Mouse (Mus musculus): ENCODE measurements around the gene AW011738.

AW011738 gene

GRCm38 (mm10) chr4:156200623-156201475 is 2.3 kb upstream of the AW011738 start, which contains the start of gene Isg15:
Isg15 (minus strand) TSS chr4:156200818.
- DNase-seq, result no peak

DNA sequence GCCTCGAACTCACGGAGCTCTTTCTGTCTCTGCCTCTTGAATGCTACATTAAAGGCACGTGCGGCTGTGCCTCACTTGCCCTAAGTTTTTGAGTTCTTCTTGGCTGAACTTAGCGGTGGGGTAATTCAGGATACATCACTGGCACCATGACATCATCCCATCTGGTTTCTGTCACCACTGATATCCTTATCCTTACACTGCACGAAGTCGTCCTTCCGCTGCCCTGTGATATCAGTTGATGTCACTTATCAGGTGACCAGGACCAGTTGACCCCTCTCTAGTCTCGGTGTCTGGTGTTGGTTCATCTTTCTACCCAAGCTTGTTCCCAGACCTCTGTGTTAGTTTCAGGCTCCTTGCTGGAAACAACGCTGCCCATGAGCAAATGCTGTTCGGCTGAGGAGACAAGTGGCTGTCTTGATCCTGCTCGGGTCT is 626 bp upstream of the AW011738 start:
- no peak for DNase-seq

- DNase-seq, result peak; percentile 33 to 48
These were observed 468 bp downstream of the AW011738 start for GRCm38 (mm10) chr4:156203413-156204131.

DNA sequence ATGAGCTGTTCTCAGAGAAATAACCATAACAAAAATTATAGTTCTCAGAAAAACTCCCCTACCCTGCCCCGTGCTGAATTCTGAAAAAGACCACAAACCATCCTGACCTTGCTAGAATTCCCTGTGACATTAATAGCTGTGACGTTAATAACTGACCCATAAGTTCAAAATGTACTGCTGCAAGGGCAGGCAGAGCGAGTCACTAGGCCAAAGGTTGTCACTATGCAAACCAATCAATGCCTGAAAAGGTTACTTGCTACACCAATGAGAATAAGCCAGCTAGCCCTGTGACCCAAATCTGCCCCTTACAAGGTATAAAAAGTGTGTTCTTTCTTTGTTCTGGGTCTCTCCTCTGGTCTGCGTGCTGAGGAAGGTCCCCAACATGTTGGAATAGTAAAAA is 5.8 kb downstream of the AW011738 start:
- DNase-seq, result no peak

DNA sequence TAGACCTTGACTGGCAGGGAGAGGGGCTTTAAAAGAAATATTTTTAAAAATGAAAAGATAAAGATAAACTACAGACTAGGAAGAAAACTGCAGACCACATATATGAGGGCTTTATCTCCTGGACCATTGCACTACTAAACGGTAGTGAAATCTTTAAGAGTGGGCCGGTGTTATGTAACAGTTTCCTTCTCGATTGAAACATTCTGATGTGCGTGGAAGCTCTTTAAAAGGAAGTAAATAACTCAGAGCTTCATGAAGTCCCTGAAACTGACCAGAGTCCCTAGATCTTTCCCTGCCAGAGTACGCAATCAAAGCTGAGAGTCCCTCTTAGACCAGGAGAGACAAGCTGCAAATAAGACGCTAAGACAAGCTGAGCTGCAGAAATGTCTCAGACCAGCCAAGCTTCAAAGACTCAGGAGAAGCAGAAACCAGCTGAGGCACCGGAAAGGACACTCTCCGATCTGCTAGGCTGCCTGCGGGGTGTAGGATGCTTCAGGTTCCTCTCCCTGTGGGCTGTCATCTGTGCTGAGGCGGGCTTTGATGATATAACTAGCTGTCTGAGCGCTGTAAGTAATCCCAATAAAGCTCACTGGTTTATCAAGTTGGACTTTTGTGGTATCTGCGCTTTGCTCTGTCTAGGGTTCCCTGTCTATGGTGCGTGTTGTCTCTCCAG is 7.0 kb downstream of the AW011738 start:
- DNase-seq, result no peak

GRCm38 (mm10) chr4:156213134-156213533 is 10.0 kb downstream of the AW011738 start:
- DNase-seq, result no peak

DNA sequence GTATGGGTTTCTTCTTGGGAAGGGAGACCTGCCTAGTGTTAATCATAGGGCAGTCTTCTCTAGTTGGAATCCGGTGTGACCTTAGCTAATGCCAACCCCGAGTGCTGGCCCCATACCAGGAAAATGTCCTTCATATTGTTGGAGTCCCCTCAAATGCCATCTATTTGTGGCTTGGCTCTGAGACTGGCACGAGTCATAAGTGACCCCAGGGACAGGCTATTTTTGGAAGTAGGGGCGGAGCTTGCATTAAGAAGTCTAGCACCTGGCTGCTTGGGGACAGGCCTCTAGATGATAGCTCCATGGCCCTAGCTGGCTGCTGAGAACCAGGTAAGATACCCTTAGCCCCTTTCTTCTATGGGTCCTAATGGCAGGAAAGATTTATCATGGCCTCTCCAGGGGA is 12.5 kb downstream of the AW011738 start, which contains the start of gene Perm1:
Perm1 (plus strand) TSS at position 220 of the 400 bp plus-strand sequence.
- peak in 1 of 2 experiments; percentile 77 for DNase-seq

- DNase-seq, result no peak
These were observed 13.1 kb downstream of the AW011738 start for GRCm38 (mm10) chr4:156216196-156216595.

- DNase-seq, result peak in 1 of 2 experiments; percentile 56
These were observed 14.0 kb downstream of the AW011738 start for GRCm38 (mm10) chr4:156217022-156217669.

DNA sequence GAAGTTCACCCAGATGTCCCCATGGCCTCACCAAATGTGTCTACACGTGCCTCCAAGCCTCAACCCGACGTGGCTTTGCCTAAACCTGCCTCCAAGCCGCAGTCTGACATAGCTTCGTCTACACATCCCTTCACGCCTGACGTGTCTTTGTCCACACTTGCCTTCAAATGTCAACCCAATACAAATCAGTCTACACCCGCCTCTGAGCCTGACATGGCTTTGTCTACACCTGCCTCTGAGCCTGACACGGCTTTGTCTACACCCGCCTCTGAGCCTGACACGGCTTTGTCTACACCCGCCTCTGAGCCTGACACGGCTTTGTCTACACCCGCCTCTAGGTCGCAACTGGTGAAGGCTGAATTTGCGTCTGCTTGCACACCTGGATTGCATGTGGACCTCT is 14.7 kb downstream of the AW011738 start:
- peak; percentile 41 to 42 for DNase-seq

GRCm38 (mm10) chr4:156219936-156220335 is 16.8 kb downstream of the AW011738 start:
- no peak for DNase-seq

DNA sequence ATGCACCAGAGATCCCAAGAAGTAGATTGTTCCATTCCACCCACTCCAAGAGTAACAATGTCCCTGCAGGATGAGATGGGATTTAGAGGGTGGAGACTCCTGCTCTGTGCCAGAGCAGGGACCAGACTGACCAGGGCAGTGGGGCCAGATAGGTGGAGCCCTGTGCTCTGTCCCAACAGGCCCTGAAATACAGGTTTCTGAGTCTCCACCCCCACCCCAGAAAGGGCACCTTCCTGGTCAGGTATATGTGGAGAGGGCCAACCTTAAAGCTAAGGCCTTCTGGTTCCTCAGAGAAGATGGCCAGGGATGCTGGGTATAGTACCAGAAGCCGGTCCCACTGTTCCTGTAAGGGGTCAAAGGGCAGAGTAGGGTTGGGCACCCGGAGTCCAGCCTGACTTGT is 21.2 kb downstream of the AW011738 start:
- no peak for DNase-seq

DNA sequence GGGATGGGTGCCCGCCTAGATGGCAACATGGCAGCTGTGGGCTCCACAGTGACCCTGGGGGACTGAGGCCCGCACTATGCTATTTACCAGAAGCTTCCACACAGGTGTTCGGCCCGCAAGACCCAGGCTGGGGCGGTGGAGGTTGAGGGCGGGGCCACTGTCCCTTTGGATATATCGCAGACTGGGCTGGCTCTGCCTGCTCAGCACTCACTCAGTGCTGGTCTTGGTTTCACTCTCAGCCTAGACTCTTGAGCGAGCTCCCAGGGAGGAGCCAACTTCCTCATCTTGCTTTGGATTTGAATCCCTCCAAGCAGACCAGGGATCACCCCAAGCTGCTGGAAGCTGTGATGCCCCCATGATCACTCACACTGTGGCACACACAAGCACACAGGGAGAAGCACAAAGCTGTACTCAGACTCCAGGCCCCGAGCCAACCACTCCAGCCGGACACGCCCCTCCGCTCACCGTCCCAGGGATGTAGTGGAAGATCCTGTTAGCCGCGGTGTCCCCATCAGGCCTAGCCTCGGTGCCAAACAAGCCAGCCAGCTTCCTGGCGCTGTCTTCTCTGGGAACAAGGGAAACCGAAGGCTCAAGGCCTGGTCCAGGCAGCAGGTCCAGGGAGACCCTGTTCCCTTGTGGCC is 24.8 kb downstream of the AW011738 start:
- no peak for DNase-seq

DNA sequence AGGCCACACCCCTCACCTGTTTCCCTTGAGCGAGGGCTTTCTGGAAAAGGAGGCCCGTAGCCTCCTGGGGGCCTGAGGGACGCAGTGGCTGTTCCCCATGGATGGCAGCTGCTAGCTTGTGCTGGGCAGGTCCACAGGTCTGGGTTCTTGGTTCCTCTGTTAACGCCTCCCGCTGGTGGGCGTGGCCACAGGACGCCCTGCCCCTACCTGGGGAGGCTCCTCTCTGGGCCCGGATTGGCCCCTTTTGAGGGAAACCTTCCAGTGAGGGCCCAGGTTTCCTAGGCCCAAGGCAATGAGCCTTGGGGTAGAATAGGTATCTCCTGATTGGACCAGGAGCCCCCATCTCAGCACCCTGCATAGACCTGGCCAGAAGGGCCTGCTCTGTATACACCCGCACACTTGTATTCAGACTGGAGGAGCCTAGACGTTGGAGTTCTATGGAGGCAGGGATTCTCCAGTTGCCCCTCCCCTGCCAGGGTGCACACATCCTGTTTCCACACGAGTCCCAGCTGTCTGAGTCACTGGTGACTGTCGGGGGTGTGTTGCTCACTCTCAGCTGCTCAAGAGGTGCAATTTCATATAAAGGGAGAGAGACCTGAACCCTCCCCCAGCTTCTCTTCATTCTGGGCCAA is 25.4 kb downstream of the AW011738 start:
- no peak for DNase-seq

- DNase-seq, result peak; percentile 53 to 63
These were observed 31.0 kb downstream of the AW011738 start for GRCm38 (mm10) chr4:156234021-156234501.

DNA sequence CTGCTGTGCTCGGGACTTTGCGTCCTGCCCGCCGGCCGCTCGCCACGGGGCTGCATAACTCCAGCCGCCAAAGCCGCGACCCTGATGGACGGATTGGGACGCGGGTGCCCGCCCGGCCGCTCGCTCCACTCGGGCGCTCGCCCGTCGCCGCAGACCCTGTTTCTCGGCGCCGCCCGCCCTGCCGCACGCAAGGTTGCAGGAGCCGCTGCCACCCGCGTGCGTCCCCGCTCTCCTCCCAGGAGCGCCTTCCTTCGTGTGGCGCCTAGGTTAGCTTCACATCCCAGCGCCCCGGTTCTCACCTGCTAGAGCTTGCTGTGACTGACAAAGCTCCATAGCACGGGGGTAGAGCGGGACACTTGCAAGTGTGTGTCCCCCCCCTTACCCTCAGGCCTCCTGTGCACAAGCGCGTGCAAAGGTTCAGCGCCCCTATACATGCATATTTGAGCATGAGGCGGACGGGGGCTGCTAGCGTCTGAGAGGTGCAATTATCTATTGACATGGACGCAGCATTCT is 31.7 kb downstream of the AW011738 start, which contains the start of gene Plekhn1:
Plekhn1 (minus strand) TSS at position 157 of the 513 bp plus-strand sequence.
- DNase-seq, result peak; percentile 88 to 93

GRCm38 (mm10) chr4:156235360-156235770 is 32.3 kb downstream of the AW011738 start:
- DNase-seq, result peak in 1 of 2 experiments; percentile 45

- DNase-seq, result peak; percentile 94 to 97
These were observed 32.9 kb downstream of the AW011738 start, which contains the start of gene Noc2l for GRCm38 (mm10) chr4:156235808-156236533. Noc2l (plus strand) TSS chr4:156236010.

- peak in 1 of 2 experiments; percentile 42 for DNase-seq
These were observed 33.7 kb downstream of the AW011738 start for GRCm38 (mm10) chr4:156236651-156237447.

All from cerebellum, postnatal 25 days (tissue).